Mouse (Mus musculus) left cerebral cortex, adult 11 months (tissue): ENCODE data around the gene Klc1.

Experiments
- DNase-seq: peaks from one replicate; pipeline ENCODE4 v3.0.0; 2022; ENCODE audit warnings: low spot score

Klc1 gene

DNA sequence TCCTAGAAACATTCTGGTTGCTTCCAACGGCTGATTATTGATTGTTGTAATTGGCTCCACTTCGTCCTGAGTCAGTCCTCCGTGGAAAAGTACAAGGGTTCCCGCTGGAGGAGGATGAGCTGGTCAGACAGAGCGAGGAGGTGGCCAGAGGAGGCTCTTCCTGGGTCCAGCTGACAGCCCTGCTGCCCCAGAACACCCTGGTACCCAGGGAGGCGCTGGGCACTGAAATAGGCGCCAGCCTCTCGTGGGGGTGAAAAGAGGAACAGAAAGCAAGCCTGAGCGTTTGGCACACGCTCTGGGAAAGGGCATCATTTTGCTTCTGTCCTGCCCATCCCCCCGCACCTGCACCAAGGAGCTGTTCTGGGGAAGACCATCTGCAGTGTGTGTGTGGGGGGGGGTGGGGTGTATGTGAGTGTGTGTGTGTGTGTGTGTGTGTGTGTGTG lies 14.6 kb upstream of the Klc1 start:
- no peak for DNase-seq

DNA sequence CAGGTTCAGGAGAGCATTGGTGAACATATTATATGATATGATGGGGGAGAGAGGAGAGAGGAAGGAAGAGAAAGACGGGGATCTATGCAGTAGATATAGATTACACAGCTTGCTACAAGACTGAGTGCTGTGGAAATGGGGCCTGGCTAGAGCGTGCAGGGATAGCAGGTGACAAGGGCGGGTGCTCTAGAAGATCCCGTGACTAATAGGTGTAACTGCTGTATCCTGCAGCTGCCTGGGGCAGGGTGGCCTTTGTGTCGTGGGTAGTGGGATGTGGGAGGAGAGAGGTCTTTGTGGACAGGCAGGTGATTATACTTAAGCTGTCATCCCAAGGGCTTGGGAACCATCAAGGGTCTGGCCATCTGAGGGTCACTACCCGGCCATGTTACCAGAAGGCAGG lies 13.4 kb upstream of the Klc1 start:
- no peak for DNase-seq

DNA sequence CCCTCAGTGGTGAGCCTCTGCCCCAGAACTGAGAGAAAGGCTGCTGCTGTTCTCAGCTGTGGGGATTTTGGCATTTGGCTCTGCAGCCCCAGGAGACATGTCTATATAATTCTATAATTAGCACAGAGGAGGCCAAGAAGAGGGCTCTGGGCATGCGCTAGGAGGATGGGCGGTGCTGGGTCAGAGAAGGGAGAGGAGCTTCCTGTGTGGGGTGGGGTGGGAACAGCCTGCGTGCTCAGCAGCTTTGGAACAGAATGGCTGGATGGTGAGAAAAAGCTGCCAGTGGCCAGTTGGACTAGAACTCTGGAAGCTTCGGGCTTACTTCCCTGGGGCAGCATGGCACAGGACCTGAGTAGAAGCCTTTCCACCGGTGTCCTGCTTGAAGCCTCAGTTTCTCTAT lies 12.6 kb upstream of the Klc1 start:
- no peak for DNase-seq

DNA sequence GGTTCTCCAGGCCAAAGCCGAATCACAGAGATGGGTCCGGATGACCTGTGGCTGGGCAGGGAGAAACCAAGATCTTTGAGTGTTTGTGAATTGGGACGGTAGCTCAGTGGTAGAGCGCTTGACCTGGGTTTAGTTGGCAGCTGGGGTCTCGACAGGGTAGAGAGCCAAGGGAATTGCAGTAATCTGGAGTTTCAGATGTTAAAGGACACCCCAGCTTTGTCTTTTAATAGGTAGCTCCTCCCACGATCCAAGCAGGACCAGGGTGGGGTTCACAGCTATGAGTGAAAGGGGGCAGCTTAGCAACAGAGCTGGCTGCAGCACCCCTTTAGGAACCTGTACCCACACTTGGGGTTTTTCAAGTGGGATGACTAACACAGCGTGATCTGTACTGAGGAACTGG lies 11.2 kb upstream of the Klc1 start:
- DNase-seq: no peak

DNA sequence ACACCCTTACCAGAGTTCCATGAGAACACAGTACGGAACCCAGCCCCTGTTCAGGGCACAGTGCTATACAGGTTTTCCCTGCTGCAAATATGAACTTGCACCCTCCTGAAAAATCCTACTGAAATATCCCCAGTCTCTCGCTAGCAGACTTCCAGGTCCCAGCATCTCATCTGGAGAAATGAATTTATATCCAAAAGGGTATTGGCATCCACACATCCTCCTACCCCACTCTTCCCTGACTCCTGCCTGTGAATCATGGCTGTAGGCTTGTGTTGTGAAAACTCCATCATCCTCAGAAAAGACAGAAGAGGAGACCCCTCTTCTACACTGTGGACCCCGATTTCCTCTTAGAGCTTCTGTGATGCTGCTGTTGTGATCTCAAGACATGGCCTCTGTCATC lies 7.9 kb upstream of the Klc1 start:
- no peak for DNase-seq

DNA sequence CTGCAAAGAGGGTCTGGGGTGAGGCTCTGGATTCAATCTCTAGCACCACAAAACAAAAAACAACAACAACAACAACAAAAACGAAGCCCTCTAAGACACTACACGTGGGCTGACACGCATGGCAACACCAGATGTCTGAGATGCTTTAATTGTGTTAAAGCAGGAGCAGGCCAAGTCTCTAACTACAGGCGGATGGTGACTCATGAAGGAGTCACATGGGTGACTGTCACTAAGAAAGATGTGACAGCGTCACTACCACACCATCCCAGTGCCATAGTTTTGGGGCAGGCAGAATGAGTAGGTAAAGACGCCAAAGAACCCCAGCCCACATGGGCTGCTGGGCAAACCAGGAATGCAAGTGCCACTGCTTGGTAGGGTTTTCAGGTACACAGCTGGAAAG lies 6.2 kb upstream of the Klc1 start:
- no peak for DNase-seq

DNA sequence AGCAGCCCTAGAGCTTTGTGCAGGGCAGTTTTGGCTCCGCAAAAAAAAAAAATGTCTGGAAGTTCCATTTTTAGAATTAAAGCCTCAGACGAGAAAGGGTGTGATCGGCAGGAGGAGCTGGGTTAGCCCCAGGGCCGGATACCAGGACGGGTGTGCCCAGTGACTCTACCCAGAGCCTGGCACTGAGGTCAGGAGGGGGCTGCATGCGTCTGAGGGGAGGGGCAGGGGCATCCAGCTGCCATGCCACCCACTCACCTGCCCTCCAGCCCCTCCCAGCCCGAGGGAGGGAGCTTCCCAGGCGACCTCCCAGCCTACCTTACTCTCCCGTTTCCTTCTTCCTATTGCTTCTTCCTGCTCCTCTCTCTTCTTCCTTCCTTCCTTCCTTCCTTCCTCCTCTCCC lies 5.3 kb upstream of the Klc1 start:
- no peak for DNase-seq

DNA sequence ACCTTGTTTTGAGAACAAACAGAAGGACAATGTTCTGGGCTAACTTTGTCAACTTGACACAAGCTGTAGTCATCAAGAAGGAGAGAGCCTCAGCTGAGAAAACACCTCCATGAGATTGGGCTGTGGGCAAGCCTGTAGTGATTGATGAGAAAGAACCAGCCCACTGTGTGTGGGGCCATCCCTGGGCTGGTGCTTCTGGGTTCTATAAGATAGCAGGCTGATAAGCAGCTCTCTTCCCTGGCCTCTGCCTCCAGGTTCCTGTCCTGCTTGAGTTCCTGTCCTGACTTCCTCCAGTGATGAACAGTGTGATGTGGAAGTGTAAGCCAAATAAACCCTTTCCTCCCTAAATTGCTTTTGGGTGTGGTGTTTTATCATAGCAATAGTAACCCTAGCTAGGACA lies 3.9 kb upstream of the Klc1 start:
- no peak for DNase-seq

DNA sequence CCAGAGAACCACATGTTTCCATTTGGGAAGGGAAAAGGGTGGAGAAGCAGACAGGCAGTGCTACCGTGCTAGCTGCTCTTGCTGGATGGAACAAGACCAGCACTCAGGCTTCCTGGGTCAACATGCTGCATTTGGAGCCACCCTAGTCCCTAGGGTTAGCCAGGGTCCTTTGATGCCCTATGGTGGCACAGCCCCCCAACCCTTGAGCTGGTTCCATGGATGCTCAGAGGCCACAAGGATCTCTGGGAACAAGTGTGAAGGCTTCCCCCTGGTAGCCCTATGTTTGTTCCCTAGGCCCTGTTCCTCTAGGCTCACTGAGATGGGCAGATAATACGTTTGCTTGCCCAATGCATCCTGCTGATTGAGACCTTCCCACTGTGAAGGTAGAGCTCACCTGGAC lies 3.4 kb upstream of the Klc1 start:
- DNase-seq: no peak

DNA sequence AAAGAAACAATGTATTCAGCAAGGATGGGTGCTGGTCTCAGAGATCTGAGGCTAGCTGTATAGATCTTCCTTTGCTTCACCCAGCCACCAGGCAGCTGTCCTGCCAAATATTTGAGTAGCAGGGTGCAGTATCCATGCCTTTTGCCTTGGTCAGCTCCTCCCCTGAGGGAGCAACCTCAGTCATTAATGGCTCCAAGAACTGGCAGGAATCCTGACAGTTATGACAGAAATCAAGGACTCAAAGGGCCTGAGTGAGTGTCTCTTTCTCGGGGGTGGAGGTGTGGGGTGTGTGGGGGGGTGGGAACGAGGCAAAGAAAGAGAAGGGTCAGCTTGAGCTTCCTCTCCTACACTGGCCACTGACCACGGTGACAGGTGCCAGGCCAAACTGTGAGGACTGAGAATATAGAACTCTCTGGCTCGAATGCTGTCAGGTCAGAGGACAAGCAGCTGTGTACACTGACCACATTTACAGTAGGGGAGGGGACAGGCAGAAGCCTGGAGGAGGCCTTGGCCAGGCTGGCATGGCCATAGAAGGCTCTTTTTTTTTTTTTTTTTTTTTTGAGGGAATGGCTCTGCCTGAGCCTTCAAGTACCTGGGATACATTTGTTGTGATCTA lies 2.5 kb upstream of the Klc1 start:
- no peak for DNase-seq

DNA sequence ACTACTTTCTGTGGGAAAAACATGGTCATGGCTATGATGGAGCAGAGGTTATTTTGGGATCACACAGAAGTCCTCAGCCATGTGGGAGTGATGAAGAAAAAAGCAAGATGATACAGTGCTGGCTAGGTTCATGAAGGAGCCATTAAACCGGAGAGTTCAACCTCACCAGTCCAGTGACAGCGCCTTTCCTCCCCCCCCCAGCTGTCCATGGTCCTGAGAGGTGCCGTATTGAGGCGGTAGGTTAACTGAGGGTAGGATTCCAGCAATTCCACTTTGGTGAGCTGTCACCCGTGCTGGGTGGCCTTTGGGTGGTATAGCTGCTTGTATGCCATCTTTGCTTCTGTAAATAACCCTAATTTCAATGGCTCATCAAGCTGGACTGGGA lies 2.0 kb upstream of the Klc1 start:
- DNase-seq: no peak

DNA sequence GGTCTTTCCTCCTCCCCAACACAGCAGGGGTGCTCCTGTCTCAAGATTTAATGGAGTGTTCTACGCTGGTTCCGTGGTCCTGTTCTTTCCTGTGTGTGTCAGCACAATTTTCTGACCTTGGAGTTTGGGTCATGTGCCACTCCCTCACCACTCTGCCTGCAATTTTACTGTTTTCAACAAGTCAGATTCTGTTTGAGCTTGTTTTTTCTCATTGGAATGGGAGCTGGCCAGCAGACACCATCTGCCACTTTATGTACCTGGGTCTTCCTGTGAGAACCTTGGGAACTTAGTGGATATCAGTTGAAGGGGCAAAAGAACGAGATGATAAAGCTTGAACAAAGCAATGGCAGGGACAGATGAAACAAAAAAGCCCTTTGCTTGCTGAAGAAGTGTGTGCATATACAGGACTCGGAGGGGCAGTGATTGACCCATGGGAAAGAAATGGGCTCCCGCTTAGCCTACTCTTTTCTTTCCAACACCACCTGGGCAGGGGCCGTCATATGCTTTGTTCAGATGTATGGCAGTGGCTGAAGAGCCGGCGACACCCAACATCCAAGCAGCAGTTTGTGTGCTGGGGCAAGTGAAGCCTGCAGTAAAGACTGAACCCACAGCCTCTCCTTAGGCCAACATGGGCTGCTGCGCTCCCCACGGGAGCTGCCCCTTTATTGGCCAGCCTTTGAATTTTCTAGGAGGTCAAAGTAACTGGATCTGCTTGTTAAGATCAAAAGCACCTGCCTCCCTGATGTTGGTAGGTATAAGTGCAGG lies 906 bp upstream of the Klc1 start:
- DNase-seq: no peak

DNA sequence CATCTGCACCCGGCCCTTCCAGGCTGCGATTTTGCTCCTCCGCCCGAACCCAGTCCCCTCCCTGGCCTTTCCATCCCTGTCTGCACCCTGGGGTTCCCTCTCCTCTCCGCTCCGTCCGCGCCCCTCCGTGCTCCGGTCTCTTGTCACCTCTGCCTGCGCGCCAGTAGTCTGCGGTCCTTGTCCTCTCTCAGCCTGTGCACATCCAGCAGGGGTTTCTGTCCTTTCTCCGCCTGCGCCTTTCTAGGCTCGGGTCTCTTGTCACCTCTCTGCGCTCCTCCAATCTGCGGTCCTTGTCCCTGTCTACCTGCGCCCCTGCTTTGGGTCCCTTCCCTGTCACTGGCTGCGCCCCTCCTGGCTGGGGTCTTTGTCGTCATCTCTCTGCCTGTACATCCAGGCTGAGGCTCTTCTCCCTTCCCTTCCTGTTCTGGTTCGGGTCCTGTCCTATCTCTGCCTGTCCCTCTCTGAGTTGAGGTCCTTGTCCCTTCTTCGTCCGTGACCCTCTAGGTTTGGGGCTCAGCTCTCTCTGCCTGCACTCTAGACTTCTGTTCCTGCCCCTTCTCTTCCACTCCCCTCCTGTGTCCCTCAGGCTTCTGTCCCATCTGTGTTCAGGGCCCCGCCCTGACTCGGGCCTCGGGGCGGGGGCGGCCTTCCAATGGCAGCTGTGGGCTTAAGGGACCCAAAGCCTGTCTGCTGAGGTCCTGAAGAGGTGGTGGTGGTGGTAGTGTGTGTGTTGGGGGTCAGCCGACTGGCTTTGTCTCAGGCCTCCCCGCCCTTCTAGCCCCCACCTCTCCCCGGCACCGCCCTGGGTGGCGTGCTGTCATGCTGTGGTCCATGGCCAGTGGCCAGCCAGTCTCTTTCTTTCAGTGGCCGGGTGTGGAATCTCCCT lies 770 bp downstream of the Klc1 start:
- no peak for DNase-seq

DNA sequence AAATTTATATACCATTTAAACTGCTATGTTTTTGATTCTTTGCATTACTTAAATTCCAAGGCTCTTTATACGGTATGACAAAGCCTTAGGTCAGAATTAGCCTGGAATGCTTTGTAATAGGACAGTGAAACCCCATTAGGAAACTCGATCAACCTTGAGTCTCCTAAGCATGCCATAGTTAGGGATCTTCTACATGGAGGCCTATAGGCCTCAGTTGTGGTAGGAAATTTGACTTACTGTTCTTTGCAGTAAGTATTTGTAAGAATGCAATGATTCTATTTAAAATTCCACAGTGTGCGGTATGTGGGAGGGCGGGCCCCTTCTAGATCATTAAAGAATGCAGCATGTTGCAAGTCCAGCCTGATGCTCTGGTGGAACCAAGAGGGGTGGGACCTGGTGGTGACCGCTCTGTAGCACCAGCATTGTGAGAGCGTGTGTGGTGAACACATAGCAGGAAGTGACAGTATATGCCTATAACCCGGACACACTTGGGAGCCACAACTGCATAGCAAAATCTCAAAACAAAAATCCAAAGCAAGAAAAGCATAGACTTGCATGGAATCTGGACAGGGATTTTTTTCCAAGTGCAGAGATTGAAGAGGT lies 1.8 kb downstream of the Klc1 start:
- no peak for DNase-seq

DNA sequence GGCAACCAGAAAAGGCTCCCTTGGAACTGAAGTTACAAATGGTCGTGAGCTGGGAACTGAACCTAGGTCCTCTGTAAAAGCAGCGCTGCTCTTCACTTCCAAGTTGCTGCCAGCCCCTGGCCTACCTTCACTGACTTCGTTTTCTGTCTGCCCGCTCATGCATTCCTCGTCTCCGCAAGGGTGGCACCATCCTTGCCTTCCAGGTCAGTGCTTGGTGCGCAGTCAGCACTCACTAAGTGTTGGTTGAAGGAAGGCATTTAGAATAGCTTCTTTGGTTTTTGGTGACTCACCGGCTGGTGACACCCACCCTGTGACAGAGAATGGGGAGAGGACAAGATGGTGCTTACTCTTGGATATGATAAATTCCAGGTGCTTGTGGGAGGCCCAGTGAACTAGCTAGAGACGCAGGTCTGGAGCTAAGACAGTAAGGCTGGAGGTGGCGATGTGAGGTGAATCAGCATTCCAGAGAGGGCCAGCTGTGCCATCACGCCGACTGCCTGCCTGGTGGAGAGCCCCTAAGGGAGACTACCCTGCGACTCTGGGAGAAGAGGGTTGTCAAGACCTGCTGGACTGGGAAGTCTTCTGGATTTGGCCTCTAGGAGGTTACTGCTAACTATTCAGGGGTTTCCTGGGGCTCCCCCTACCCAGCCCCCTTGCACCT lies 4.1 kb downstream of the Klc1 start:
- no peak for DNase-seq

DNA sequence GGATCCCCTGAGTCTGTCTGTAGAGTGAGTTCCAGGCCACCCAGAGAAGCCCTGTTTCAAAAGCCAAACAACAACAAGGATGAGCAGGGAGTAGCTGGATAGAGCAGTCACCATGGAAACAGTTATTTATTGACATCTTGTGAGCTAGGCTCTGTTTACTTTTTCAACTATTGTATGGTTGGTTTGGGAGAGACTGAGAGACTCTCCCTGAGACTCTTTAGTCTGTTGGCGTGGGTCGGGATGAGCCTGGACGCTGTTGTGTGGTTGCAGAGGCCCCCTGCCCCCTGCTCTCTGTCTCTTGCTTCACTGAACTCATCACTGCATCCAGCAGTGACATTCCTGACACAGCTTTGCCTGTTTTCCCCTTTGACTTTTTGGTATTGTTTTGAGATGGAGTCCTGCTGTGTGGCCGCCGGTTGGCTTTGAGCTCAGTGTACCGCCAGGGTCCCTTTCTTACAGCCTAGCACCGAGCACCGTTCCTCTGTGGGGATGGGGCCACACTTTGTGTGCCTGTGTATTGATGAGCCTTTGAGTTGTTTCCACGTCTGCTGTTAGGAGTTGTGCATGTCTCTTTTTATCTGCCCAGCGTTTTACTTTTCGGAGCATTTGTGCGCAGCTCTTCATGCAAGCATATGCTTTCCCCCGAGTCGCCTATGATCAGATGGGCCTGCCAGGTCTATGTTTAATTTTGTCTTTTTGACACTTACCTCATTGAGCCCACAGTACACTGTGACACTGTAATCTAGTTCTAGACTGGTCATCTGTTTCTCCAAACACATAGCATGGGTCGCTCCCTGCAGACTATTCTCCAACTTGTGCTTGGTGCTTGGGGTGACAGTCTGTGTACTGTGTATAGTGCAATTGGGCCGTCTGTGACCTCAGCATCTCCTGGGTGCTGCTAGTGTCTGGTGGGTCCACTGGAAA lies 7.9 kb downstream of the Klc1 start:
- DNase-seq: no peak

DNA sequence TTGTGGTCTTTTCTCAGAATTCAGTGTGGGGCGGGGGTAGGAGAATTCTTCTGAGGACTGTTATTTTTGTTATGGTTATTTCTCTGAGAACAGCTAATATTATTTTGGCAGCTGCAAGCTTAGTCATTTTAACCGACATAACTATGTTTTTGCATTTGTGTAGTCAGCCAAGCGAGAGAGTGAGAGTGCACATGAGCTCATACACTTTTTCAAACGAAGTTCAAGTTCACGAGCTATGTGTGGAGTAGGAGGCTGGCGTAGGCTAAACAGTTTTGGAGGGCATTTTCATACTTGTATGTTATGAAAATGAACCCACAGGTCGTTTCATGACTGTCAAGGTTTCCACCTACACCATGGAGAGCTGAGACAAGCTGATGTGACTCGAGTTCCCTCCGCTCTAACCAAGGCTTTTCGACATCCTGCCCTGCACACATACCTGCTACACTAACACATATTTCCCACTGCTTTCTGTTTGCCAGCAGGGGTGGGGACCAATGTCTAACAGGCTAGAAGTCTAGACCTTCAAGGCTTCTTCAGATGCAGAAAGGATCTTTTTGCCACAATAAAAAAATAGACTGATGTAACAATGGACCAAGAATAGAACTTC lies 9.8 kb downstream of the Klc1 start:
- DNase-seq: no peak

DNA sequence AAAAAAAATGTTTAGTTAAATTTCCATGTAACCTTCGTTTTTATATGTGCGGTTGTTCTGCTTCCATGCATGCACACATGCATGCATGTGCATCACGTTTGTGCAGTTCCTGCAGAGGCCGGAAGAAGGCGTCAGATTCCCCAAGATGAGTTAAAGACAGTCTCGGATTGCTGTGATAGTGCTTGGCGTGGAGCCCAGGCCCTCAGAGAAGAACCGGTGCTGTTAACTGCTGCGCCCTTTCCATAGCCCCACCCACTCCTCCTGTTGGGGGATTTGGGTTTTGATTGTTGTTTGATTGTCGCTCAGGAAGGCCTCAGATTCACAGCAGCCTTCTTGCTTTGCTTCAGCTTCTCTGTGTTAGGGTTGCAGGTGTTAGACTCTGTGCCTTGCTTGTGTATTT lies 10.7 kb downstream of the Klc1 start:
- no peak for DNase-seq

DNA sequence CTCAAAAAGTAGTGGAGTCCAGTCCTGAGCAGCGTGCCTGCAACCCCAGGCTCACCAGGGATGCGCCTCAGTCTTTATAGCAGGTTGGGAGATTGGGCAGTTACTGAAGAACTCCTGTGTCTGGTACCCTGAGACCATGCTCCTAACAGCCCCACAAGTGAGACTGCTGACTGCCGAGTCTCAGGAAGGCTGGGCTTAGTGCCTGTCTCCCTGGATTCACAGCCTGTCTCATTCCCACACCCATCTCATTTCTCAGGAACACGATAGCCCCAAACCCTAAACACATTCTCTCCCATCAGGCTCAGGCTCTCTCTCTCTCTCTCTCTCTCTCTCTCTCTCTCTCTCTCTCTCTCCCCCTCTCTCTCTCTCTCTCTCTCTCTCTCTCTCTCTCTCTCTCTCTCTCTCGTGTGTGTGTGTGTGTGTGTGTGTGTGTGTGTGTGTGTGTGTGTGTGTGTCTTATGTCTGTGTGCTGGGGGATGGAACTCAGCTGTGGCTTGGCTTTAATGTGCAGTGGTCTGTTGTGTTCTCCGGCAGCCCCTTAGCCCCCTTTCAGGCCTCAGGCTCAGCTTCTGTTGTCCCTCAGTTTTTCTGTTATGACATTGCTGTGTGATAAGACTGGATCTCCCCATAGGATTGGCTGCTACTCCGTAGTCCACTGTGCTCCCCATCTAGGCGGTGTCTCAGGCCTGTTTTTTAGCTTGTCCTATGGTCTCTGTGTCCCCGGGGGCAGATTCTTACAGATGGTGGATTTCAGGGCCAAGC lies 11.3 kb downstream of the Klc1 start:
- DNase-seq: no peak

DNA sequence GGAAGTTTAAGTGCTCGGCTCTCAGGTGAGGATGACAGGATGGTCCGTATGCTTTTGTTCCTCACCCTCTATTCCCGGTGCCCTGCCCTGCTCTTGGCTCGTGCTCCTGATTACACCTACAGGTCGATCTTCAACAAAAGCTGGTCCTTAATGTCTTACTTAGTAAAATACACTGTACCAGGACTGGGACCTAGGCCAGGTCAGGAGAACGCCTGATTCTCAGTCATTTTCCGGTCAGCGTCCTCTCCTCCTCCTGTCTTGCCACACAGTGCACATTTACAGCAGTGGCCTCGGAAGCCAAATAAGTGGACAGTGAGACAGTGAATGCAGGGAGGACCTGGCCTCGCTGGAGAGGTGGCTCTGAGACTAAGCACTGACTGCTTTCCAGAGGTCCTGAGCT lies 12.0 kb downstream of the Klc1 start:
- DNase-seq: no peak
